Mouse (Mus musculus) neural tube, embryonic 14.5 days (tissue): ENCODE measurements around the gene Hsd17b2. TPM values are rescaled to one million over a fixed set of nuclear protein-coding genes. Genes with fewer than 3 reads are reported as not detected.

Experiments
- ATAC-seq: fragments of 200-750 bp; cut with Nextera tagmentation; 2 replicates; pipeline ENCODE4 v1.8.0; 2017; ENCODE audit warnings: low read depth, mild to moderate bottlenecking, moderate TSS enrichment, moderate library complexity
- H3K27ac ChIP-seq: fragments of 300-500 bp; sonication (generic); 2 replicates; pipeline ENCODE4 v1.5.1; 2014; ENCODE audit warnings: low read depth, mild to moderate bottlenecking, control low read depth, low read length, moderate library complexity, mixed read lengths
- H3K27me3 ChIP-seq: fragments of 300-500 bp; sonication (generic); 2 replicates; pipeline ENCODE4 v1.6.1; 2014; ENCODE audit warnings: low read length; ENCODE audit not compliant: control insufficient read depth, insufficient read depth
- H3K36me3 ChIP-seq: fragments of 300-500 bp; sonication (generic); 2 replicates; pipeline ENCODE4 v1.6.1; 2014; ENCODE audit warnings: low read length, mixed read lengths; ENCODE audit not compliant: control insufficient read depth, insufficient read depth
- H3K4me1 ChIP-seq: fragments of 300-500 bp; sonication (generic); 2 replicates; pipeline ENCODE4 v1.6.1; 2014; ENCODE audit warnings: low read length; ENCODE audit not compliant: control insufficient read depth, insufficient read depth
- H3K4me2 ChIP-seq: fragments of 300-500 bp; sonication (generic); 2 replicates; pipeline ENCODE4 v1.6.1; 2014; ENCODE audit warnings: mild to moderate bottlenecking, low read depth, low read length, control low read depth
- H3K4me3 ChIP-seq: fragments of 300-500 bp; sonication (generic); 2 replicates; pipeline ENCODE4 v1.5.1; 2014; ENCODE audit warnings: low read depth, low read length, control low read depth, mixed read lengths
- H3K9ac ChIP-seq: fragments of 300-500 bp; sonication (generic); replicated peaks from 2 replicates; pipeline ENCODE4 v1.6.1; 2014; ENCODE audit warnings: low read depth, mild to moderate bottlenecking, control low read depth, low read length, mixed read lengths
- H3K9me3 ChIP-seq: fragments of 300-500 bp; sonication (generic); 2 replicates; pipeline ENCODE4 v1.6.1; 2016; ENCODE audit warnings: low read length; ENCODE audit not compliant: control insufficient read depth
- WGBS: fragments of 180-500 bp; shearing (Covaris S2); extraction: QIAGEN DNeasy Blood & Tissue Kit; methylation state at CpG from one replicate; pipeline ENCODE4 v1.1.7; 2014; 5-methylcytosine and 5-hydroxymethylcytosine counted together
- polyA plus RNA-seq: library from polyadenylated mRNA; unstranded; fragments of >200 nt; fragmentation: Nextera tagmentation; extraction: Ambion mirVana; gene quantifications from 2 replicates; pipeline ENCODE4 v1.2.1, GENCODE M21; 2014

The Hsd17b2 gene
- polyA plus RNA-seq, 1 experiment from 2014 or later = 0.36 TPM

- no peak for ATAC-seq
- H3K36me3 ChIP-seq = no peaks in the 10 kb centered on the region
- WGBS = 57% methylated on average over 8 of the region's 8 CpGs
- H3K4me1 ChIP-seq = no peaks in the 10 kb centered on the region
- H3K9ac ChIP-seq = no peak overlapping the region
- H3K27me3 ChIP-seq = no peaks in the 10 kb centered on the region
- no peak overlapping the region for H3K4me2 ChIP-seq
- no peaks in the 10 kb centered on the region for H3K9me3 ChIP-seq
- no peak overlapping the region for H3K4me3 ChIP-seq
- no peak overlapping the region for H3K27ac ChIP-seq
Observed at GRCm38 (mm10) chr8:117700699-117701098, 1.0 kb upstream of the Hsd17b2 start.

- no peaks in the 10 kb centered on the region for H3K9me3 ChIP-seq
- no peaks in the 10 kb centered on the region for H3K36me3 ChIP-seq
- no peak for ATAC-seq
- H3K4me1 ChIP-seq = no peaks in the 10 kb centered on the region
- no peak overlapping the region for H3K4me2 ChIP-seq
- no peak overlapping the region for H3K4me3 ChIP-seq
- no peaks in the 10 kb centered on the region for H3K27me3 ChIP-seq
- H3K9ac ChIP-seq = no peak overlapping the region
- WGBS = 96% methylated on average over 8 of the region's 8 CpGs
- H3K27ac ChIP-seq = no peak overlapping the region
Observed at GRCm38 (mm10) chr8:117701246-117701645, 458 bp upstream of the Hsd17b2 start.

- H3K9ac ChIP-seq = no peak overlapping the region
- H3K9me3 ChIP-seq = no peaks in the 10 kb centered on the region
- no peak for ATAC-seq
- no peak overlapping the region for H3K27ac ChIP-seq
- no peaks in the 10 kb centered on the region for H3K4me1 ChIP-seq
- H3K4me3 ChIP-seq = no peak overlapping the region
- no peaks in the 10 kb centered on the region for H3K36me3 ChIP-seq
- H3K4me2 ChIP-seq = no peak overlapping the region
- H3K27me3 ChIP-seq = no peaks in the 10 kb centered on the region
- whole genome bisulfite sequencing = 41% methylated on average over 10 of the region's 10 CpGs
Observed at GRCm38 (mm10) chr8:117702701-117703100, 997 bp downstream of the Hsd17b2 start.

GRCm38 (mm10) chr8:117706141-117706540, 4.4 kb downstream of the Hsd17b2 start:
- Histone ChIP-seq H3K4me1 (no peaks in the 10 kb centered on the region), H3K27ac (no peak overlapping the region), H3K9ac (no peak overlapping the region), H3K9me3 (no peaks in the 10 kb centered on the region), H3K4me2 (no peak overlapping the region), H3K36me3 (no peaks in the 10 kb centered on the region), H3K4me3 (no peak overlapping the region), H3K27me3 (no peaks in the 10 kb centered on the region)
- ATAC-seq = no peak
- WGBS = 93% methylated on average over 4 of the region's 4 CpGs

GRCm38 (mm10) chr8:117712226-117712625, 10.5 kb downstream of the Hsd17b2 start:
- H3K27me3 ChIP-seq = no peaks in the 10 kb centered on the region
- WGBS = 53% methylated on average over 5 of the region's 5 CpGs
- no peaks in the 10 kb centered on the region for H3K9me3 ChIP-seq
- ATAC-seq = no peak
- H3K9ac ChIP-seq = no peak overlapping the region
- H3K4me3 ChIP-seq = no peak overlapping the region
- no peak overlapping the region for H3K4me2 ChIP-seq
- H3K4me1 ChIP-seq = no peaks in the 10 kb centered on the region
- no peaks in the 10 kb centered on the region for H3K36me3 ChIP-seq
- no peak overlapping the region for H3K27ac ChIP-seq

GRCm38 (mm10) chr8:117714604-117715003, 12.9 kb downstream of the Hsd17b2 start:
- Histone ChIP-seq H3K36me3 (no peaks in the 10 kb centered on the region), H3K27ac (no peak overlapping the region), H3K27me3 (no peaks in the 10 kb centered on the region), H3K9ac (no peak overlapping the region), H3K4me3 (no peak overlapping the region), H3K4me1 (no peaks in the 10 kb centered on the region), H3K9me3 (no peaks in the 10 kb centered on the region), H3K4me2 (no peak overlapping the region)
- no peak for ATAC-seq
- WGBS = 91% methylated on average over 5 of the region's 5 CpGs

GRCm38 (mm10) chr8:117715896-117716295, 14.2 kb downstream of the Hsd17b2 start:
- ATAC-seq = no peak
- Histone ChIP-seq H3K27ac (no peak overlapping the region), H3K9ac (no peak overlapping the region), H3K27me3 (no peaks in the 10 kb centered on the region), H3K4me1 (no peaks in the 10 kb centered on the region), H3K36me3 (no peaks in the 10 kb centered on the region), H3K4me3 (no peak overlapping the region), H3K4me2 (no peak overlapping the region), H3K9me3 (no peaks in the 10 kb centered on the region)
- WGBS = 79% methylated on average over 5 of the region's 5 CpGs

GRCm38 (mm10) chr8:117718152-117718860, 16.6 kb downstream of the Hsd17b2 start:
- Histone ChIP-seq H3K9me3 (no peaks in the 10 kb centered on the region), H3K27ac (no peak overlapping the region), H3K9ac (no peak overlapping the region), H3K4me1 (no peaks in the 10 kb centered on the region), H3K4me3 (no peak overlapping the region), H3K36me3 (no peaks in the 10 kb centered on the region), H3K27me3 (no peaks in the 10 kb centered on the region), H3K4me2 (no peak overlapping the region)
- WGBS = 88% methylated on average over 14 of the region's 14 CpGs
- no peak for ATAC-seq

- H3K27me3 ChIP-seq = no peaks in the 10 kb centered on the region
- H3K9ac ChIP-seq = no peak overlapping the region
- H3K27ac ChIP-seq = no peak overlapping the region
- H3K9me3 ChIP-seq = no peaks in the 10 kb centered on the region
- 68% methylated on average over 7 of the region's 7 CpGs for WGBS
- H3K4me1 ChIP-seq = no peaks in the 10 kb centered on the region
- H3K4me2 ChIP-seq = no peak overlapping the region
- no peak for ATAC-seq
- H3K4me3 ChIP-seq = no peak overlapping the region
- no peaks in the 10 kb centered on the region for H3K36me3 ChIP-seq
Observed at GRCm38 (mm10) chr8:117726467-117726866, 24.8 kb downstream of the Hsd17b2 start.
